Mouse (Mus musculus): ENCODE data around the gene Tcf3.

DNA sequence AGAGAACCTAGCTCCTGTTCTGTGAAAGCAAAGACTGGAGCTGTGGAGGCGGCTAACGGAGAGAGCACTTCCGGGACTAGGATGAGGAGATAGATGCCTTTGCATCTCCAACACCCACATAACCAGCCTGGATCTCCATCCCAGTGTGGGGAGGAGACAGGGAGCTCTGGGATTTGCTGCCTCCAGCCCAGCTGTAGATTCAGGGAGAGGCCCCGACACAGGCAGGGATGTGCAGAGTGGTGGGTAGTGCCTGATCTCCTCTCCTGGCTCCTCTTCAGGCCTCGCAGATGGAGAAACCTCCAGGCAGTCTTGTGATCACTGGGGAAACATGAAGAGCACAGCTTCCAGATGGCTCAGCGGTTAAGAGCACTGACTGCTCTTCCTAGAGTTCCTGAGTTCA is 60.7 kb downstream of the Tcf3 start:
- no peak for TF ChIP-seq CTCF (IDR thresholded peaks at IDR 0.05; ENCODE audit: borderline replicate concordance, control insufficient read depth, extremely low read depth, insufficient read depth, low read length, poor library complexity)
- no peak for TF ChIP-seq POLR2A (IDR thresholded peaks at IDR 0.05; ENCODE audit: control insufficient read depth, extremely low read depth, insufficient read depth, low read length, poor library complexity)

Data from thymus, adult 2 months (tissue).